Mouse (Mus musculus): ENCODE data around the gene Itga1. TPM values are rescaled to one million over a fixed set of nuclear protein-coding genes. Genes with fewer than 3 reads are reported as not detected.
A peak's percentile ranks its signal among the peaks of the same experiment; 100 is the strongest.

Itga1 gene
- polyA plus RNA-seq, 1 experiment = 4.5 TPM

GRCm38 (mm10) chr13:115100381-115101177, 1.2 kb downstream of the Itga1 start:
- peaks cover 2% of the 10 kb centered on the region; the same call in 1 of the 2 replicates for H3K4me1 ChIP-seq (ENCODE audit: control insufficient read depth, insufficient read depth, insufficient read length)
- 72% methylated on average over 11 of the region's 11 CpGs for WGBS
- peaks cover 4% of the 10 kb centered on the region for H3K27me3 ChIP-seq (ENCODE audit: control insufficient read depth, insufficient read depth, low read length)
- H3K36me3 ChIP-seq (ENCODE audit: control insufficient read depth, insufficient read depth, low read length) = no peaks in the 10 kb centered on the region
- H3K4me3 ChIP-seq (ENCODE audit: extremely low read depth, insufficient read depth, insufficient read length) = peak overlapping the region; percentile 48
- peak overlapping the region; percentile 56; the same call in 1 of the 2 replicates for H3K27ac ChIP-seq (ENCODE audit: insufficient read depth, low read length)
- DNase-seq (ENCODE audit: low read depth in 1 of 2, low spot score in 2 of 2) = no peak
- TF ChIP-seq CTCF (IDR thresholded peaks at IDR 0.05; ENCODE audit: extremely low read depth, insufficient read depth, insufficient read length, insufficient replicate concordance) = no peak
- no peak for TF ChIP-seq POLR2A (IDR thresholded peaks at IDR 0.05; ENCODE audit: low read depth, low read length)

GRCm38 (mm10) chr13:115099381-115099780, 2.4 kb downstream of the Itga1 start:
- no peak for TF ChIP-seq CTCF (IDR thresholded peaks at IDR 0.05; ENCODE audit: extremely low read depth, insufficient read depth, insufficient read length, insufficient replicate concordance)
- TF ChIP-seq POLR2A (IDR thresholded peaks at IDR 0.05; ENCODE audit: low read depth, low read length) = no peak
- no peak for DNase-seq (ENCODE audit: low read depth in 1 of 2, low spot score in 2 of 2)
- Histone ChIP-seq H3K27me3 (ENCODE audit: control insufficient read depth, insufficient read depth, low read length) (peaks cover 4% of the 10 kb centered on the region), H3K36me3 (ENCODE audit: control insufficient read depth, insufficient read depth, low read length) (no peaks in the 10 kb centered on the region), H3K27ac (ENCODE audit: insufficient read depth, low read length) (no peak overlapping the region; the same call in 1 of the 2 replicates), H3K4me3 (ENCODE audit: extremely low read depth, insufficient read depth, insufficient read length) (no peak overlapping the region), H3K4me1 (ENCODE audit: control insufficient read depth, insufficient read depth, insufficient read length) (peaks cover 2% of the 10 kb centered on the region; the same call in 1 of the 2 replicates)
- WGBS = 75% methylated on average over 9 of the region's 9 CpGs

- TF ChIP-seq CTCF (IDR thresholded peaks at IDR 0.05; ENCODE audit: extremely low read depth, insufficient read depth, insufficient read length, insufficient replicate concordance) (no peak), POLR2A (IDR thresholded peaks at IDR 0.05; ENCODE audit: low read depth, low read length) (no peak)
- Histone ChIP-seq H3K36me3 (ENCODE audit: control insufficient read depth, insufficient read depth, low read length) (no peaks in the 10 kb centered on the region), H3K4me1 (ENCODE audit: control insufficient read depth, insufficient read depth, insufficient read length) (peaks cover 2% of the 10 kb centered on the region; the same call in 1 of the 2 replicates), H3K4me3 (ENCODE audit: extremely low read depth, insufficient read depth, insufficient read length) (no peak overlapping the region), H3K27ac (ENCODE audit: insufficient read depth, low read length) (no peak overlapping the region), H3K27me3 (ENCODE audit: control insufficient read depth, insufficient read depth, low read length) (peaks cover 4% of the 10 kb centered on the region)
- no peak for DNase-seq (ENCODE audit: low read depth in 1 of 2, low spot score in 2 of 2)
- 72% methylated on average over 3 of the region's 3 CpGs for WGBS
Measured at GRCm38 (mm10) chr13:115098227-115098626, 3.5 kb downstream of the Itga1 start.

- WGBS = 75% methylated on average over 5 of the region's 5 CpGs
- peaks cover 2% of the 10 kb centered on the region for H3K27me3 ChIP-seq (ENCODE audit: control insufficient read depth, insufficient read depth, low read length)
- no peaks in the 10 kb centered on the region for H3K36me3 ChIP-seq (ENCODE audit: control insufficient read depth, insufficient read depth, low read length)
- H3K27ac ChIP-seq (ENCODE audit: insufficient read depth, low read length) = no peak overlapping the region
- peaks cover 2% of the 10 kb centered on the region; the same call in 1 of the 2 replicates for H3K4me1 ChIP-seq (ENCODE audit: control insufficient read depth, insufficient read depth, insufficient read length)
- no peak for TF ChIP-seq CTCF (IDR thresholded peaks at IDR 0.05; ENCODE audit: extremely low read depth, insufficient read depth, insufficient read length, insufficient replicate concordance)
- no peak for TF ChIP-seq POLR2A (IDR thresholded peaks at IDR 0.05; ENCODE audit: low read depth, low read length)
- no peak overlapping the region for H3K4me3 ChIP-seq (ENCODE audit: extremely low read depth, insufficient read depth, insufficient read length)
- DNase-seq (ENCODE audit: low read depth in 1 of 2, low spot score in 2 of 2) = no peak
Measured at GRCm38 (mm10) chr13:115096965-115097364, 4.8 kb downstream of the Itga1 start.

- no peak overlapping the region for H3K4me3 ChIP-seq (ENCODE audit: extremely low read depth, insufficient read depth, insufficient read length)
- H3K4me1 ChIP-seq (ENCODE audit: control insufficient read depth, insufficient read depth, insufficient read length) = 0 out of 2 replicates have a peak, but pooled peaks cover 2% of the 10 kb centered on the region
- H3K27me3 ChIP-seq (ENCODE audit: control insufficient read depth, insufficient read depth, low read length) = no peaks in the 10 kb centered on the region; the same call in 1 of the 2 replicates
- 64% methylated on average over 2 of the region's 2 CpGs for WGBS
- no peak overlapping the region for H3K27ac ChIP-seq (ENCODE audit: insufficient read depth, low read length)
- no peak for DNase-seq (ENCODE audit: low read depth in 1 of 2, low spot score in 2 of 2)
- TF ChIP-seq CTCF (IDR thresholded peaks at IDR 0.05; ENCODE audit: extremely low read depth, insufficient read depth, insufficient read length, insufficient replicate concordance) (no peak), POLR2A (IDR thresholded peaks at IDR 0.05; ENCODE audit: low read depth, low read length) (no peak)
- no peaks in the 10 kb centered on the region for H3K36me3 ChIP-seq (ENCODE audit: control insufficient read depth, insufficient read depth, low read length)
Measured at GRCm38 (mm10) chr13:115096216-115096615, 5.5 kb downstream of the Itga1 start.

- no peak for TF ChIP-seq CTCF (IDR thresholded peaks at IDR 0.05; ENCODE audit: extremely low read depth, insufficient read depth, insufficient read length, insufficient replicate concordance)
- TF ChIP-seq POLR2A (IDR thresholded peaks at IDR 0.05; ENCODE audit: low read depth, low read length) = no peak
- no peak overlapping the region for H3K27ac ChIP-seq (ENCODE audit: insufficient read depth, low read length)
Measured at GRCm38 (mm10) chr13:115095392-115095791, 6.4 kb downstream of the Itga1 start.

GRCm38 (mm10) chr13:115091511-115091910, 10.3 kb downstream of the Itga1 start:
- no peaks in the 10 kb centered on the region for H3K27me3 ChIP-seq (ENCODE audit: control insufficient read depth, insufficient read depth, low read length)
- TF ChIP-seq CTCF (IDR thresholded peaks at IDR 0.05; ENCODE audit: extremely low read depth, insufficient read depth, insufficient read length, insufficient replicate concordance) (no peak), POLR2A (IDR thresholded peaks at IDR 0.05; ENCODE audit: low read depth, low read length) (no peak)
- H3K4me3 ChIP-seq (ENCODE audit: extremely low read depth, insufficient read depth, insufficient read length) = no peak overlapping the region
- DNase-seq (ENCODE audit: low read depth in 1 of 2, low spot score in 2 of 2) = no peak
- 58% methylated on average over 3 of the region's 3 CpGs for WGBS
- peaks cover 9% of the 10 kb centered on the region; the same call in 1 of the 2 replicates for H3K4me1 ChIP-seq (ENCODE audit: control insufficient read depth, insufficient read depth, insufficient read length)
- H3K36me3 ChIP-seq (ENCODE audit: control insufficient read depth, insufficient read depth, low read length) = peaks cover 2% of the 10 kb centered on the region; the same call in 1 of the 2 replicates
- no peak overlapping the region for H3K27ac ChIP-seq (ENCODE audit: insufficient read depth, low read length)

More at GRCm38 (mm10) chr13:115095392-115095791, 6.4 kb downstream of the Itga1 start:
- no peaks in the 10 kb centered on the region; the same call in 1 of the 2 replicates for H3K27me3 ChIP-seq (ENCODE audit: control insufficient read depth, insufficient read depth, low read length)
- no peak overlapping the region for H3K4me3 ChIP-seq (ENCODE audit: extremely low read depth, insufficient read depth, insufficient read length)
- WGBS = 91% methylated on average over 2 of the region's 2 CpGs
- DNase-seq (ENCODE audit: low read depth in 1 of 2, low spot score in 2 of 2) = no peak
- H3K4me1 ChIP-seq (ENCODE audit: control insufficient read depth, insufficient read depth, insufficient read length) = 0 out of 2 replicates have a peak, but pooled peaks cover 2% of the 10 kb centered on the region
- H3K36me3 ChIP-seq (ENCODE audit: control insufficient read depth, insufficient read depth, low read length) = no peaks in the 10 kb centered on the region

All from spleen, adult 2 months (tissue).